Mouse (Mus musculus) ES-E14 (cell line): ENCODE data around the gene Ccp110.

Experiments used
- CHD2 ChIP-seq: IDR thresholded peaks from 2 replicates; pipeline ENCODE4 v1.6.1; 2014; ENCODE audit warnings: mild to moderate bottlenecking, low read depth, low read length, inconsistent platforms
- MAFK ChIP-seq: IDR thresholded peaks from 2 replicates; pipeline ENCODE4 v1.6.1; 2014; ENCODE audit warnings: mild to moderate bottlenecking, low read depth, low read length, inconsistent platforms; ENCODE audit not compliant: insufficient read depth

- TF ChIP-seq MAFK (no peak), CHD2 (no peak)
These were observed 71.1 kb downstream of the Ccp110 start for GRCm38 (mm10) chr7:118783305-118784001.
